Mouse (Mus musculus) granulocyte monocyte progenitor cell, adult 5-6 weeks (primary cell): ENCODE results near the gene Eral1. TPM values are rescaled to one million over a fixed set of nuclear protein-coding genes. Genes with fewer than 3 reads are reported as not detected.
"Not testable (repeated sequence)": the region's sequence is repeated elsewhere in the genome, so short reads cannot be mapped to it uniquely, and the experiment has no call there.

Experiments used
- ATAC-seq: replicated peaks from 2 replicates; pipeline ENCODE4 v1.8.0; 2016; ENCODE audit warnings: mild to moderate bottlenecking, moderate TSS enrichment, inconsistent platforms; ENCODE audit not compliant: poor library complexity, severe bottlenecking
- total RNA-seq, 2 experiments: library from RNA; stranded (forward) in 1 of 2; stranded (reverse) in 1 of 2; fragments of 200-712, 200-1000 nt in 1 of 2; fragments of >200 nt in 1 of 2; fragmentation: Nextera tagmentation in 1 of 2; gene quantifications; 2 replicates each; pipeline ENCODE4 v1.2.3; 2014 to 2017

The Eral1 gene
- total RNA-seq, 2 experiments from 2014 or later = 17.8 to 32.0 TPM

- peak; percentile 94 for ATAC-seq
Measured at GRCm38 (mm10) chr11:78094504-78095143, 14.4 kb upstream of the Eral1 start, which contains the start of gene Fam222b. TSS of gene Fam222b (plus strand) at chr11:78094660.

GRCm38 (mm10) chr11:78094137-78094503 lies 13.9 kb upstream of the Eral1 start:
- ATAC-seq = no peak

GRCm38 (mm10) chr11:78087756-78088281 lies 7.6 kb upstream of the Eral1 start:
- no peak for ATAC-seq

- 0 out of 2 replicates have a peak, but pooled peaks have one; percentile 27 for ATAC-seq
Measured at GRCm38 (mm10) chr11:78086925-78087479, 6.8 kb upstream of the Eral1 start.

- ATAC-seq = no peak
Measured at GRCm38 (mm10) chr11:78083595-78083994, 3.4 kb upstream of the Eral1 start.

GRCm38 (mm10) chr11:78074666-78075065 lies 5.5 kb downstream of the Eral1 start:
- no peak for ATAC-seq

- no peak for ATAC-seq
Measured at GRCm38 (mm10) chr11:78074277-78074652, 5.9 kb downstream of the Eral1 start.

- no peak for ATAC-seq
Measured at GRCm38 (mm10) chr11:78073577-78074276, 6.5 kb downstream of the Eral1 start.

- ATAC-seq = no peak
Measured at GRCm38 (mm10) chr11:78072425-78073130, 7.6 kb downstream of the Eral1 start.

- ATAC-seq = no peak
Measured at GRCm38 (mm10) chr11:78071938-78072337, 8.2 kb downstream of the Eral1 start.

GRCm38 (mm10) chr11:78069646-78070045 lies 10.5 kb downstream of the Eral1 start:
- no peak for ATAC-seq

- no peak for ATAC-seq
Measured at GRCm38 (mm10) chr11:78069130-78069529, 11.1 kb downstream of the Eral1 start.

GRCm38 (mm10) chr11:78067566-78067965 lies 12.6 kb downstream of the Eral1 start:
- ATAC-seq = no peak

GRCm38 (mm10) chr11:78066641-78067040 lies 13.5 kb downstream of the Eral1 start:
- no peak for ATAC-seq

GRCm38 (mm10) chr11:78065906-78066305 lies 14.3 kb downstream of the Eral1 start:
- no peak for ATAC-seq

- ATAC-seq = no peak
Measured at GRCm38 (mm10) chr11:78062563-78062962, 17.6 kb downstream of the Eral1 start.

- ATAC-seq = peak; percentile 82
Measured at GRCm38 (mm10) chr11:78059833-78060757, 20.1 kb downstream of the Eral1 start.

GRCm38 (mm10) chr11:78056946-78057345 lies 23.2 kb downstream of the Eral1 start:
- ATAC-seq = no peak

- no peak for ATAC-seq
Measured at GRCm38 (mm10) chr11:78053078-78053477, 27.1 kb downstream of the Eral1 start.

GRCm38 (mm10) chr11:78048637-78049036 lies 31.5 kb downstream of the Eral1 start:
- not testable (repeated sequence) for ATAC-seq
